Mouse (Mus musculus): ENCODE results near the gene Kcnf1. TPM values are rescaled to one million over a fixed set of nuclear protein-coding genes. Genes with fewer than 3 reads are reported as not detected.
"Not testable (repeated sequence)": the region's sequence is repeated elsewhere in the genome, so short reads cannot be mapped to it uniquely, and the experiment has no call there.

The Kcnf1 gene
- polyA plus RNA-seq, 1 experiment from 2014 or later = 3.0 TPM

GRCm38 (mm10) chr12:17152840-17153239 lies 23.8 kb downstream of the Kcnf1 start:
- no peak for ATAC-seq (ENCODE audit: low FRiP score)
- 71% methylated on average over 7 of the region's 7 CpGs for WGBS
- H3K27me3 ChIP-seq = no peaks in the 10 kb centered on the region
- H3K36me3 ChIP-seq = no peaks in the 10 kb centered on the region
- no peak overlapping the region for H3K4me2 ChIP-seq
- no peak overlapping the region for H3K27ac ChIP-seq
- peaks cover 9% of the 10 kb centered on the region; the same call in 1 of the 2 replicates for H3K4me1 ChIP-seq (replicated peaks)
- no peak overlapping the region for H3K4me3 ChIP-seq
- H3K9me3 ChIP-seq = no peaks in the 10 kb centered on the region
- H3K9ac ChIP-seq = no peak overlapping the region

GRCm38 (mm10) chr12:17148920-17149319 lies 27.8 kb downstream of the Kcnf1 start:
- H3K27ac ChIP-seq = no peak overlapping the region
- 61% methylated on average over 10 of the region's 10 CpGs for WGBS
- no peak overlapping the region for H3K4me2 ChIP-seq
- peaks cover 9% of the 10 kb centered on the region; the same call in 1 of the 2 replicates for H3K4me1 ChIP-seq (replicated peaks)
- no peak overlapping the region for H3K9ac ChIP-seq
- H3K9me3 ChIP-seq = no peaks in the 10 kb centered on the region
- no peak for ATAC-seq (ENCODE audit: low FRiP score)
- no peaks in the 10 kb centered on the region for H3K27me3 ChIP-seq
- H3K36me3 ChIP-seq = no peaks in the 10 kb centered on the region
- H3K4me3 ChIP-seq = no peak overlapping the region

- Histone ChIP-seq H3K27ac (no peak overlapping the region), H3K27me3 (no peaks in the 10 kb centered on the region), H3K9me3 (no peaks in the 10 kb centered on the region), H3K4me3 (no peak overlapping the region), H3K4me2 (no peak overlapping the region), H3K9ac (no peak overlapping the region), H3K4me1 (replicated peaks) (0 out of 2 replicates have a peak, but pooled peaks cover 4% of the 10 kb centered on the region), H3K36me3 (no peaks in the 10 kb centered on the region)
- no peak for ATAC-seq (ENCODE audit: low FRiP score)
- WGBS = 52% methylated on average over 2 of the region's 2 CpGs
Observed at GRCm38 (mm10) chr12:17141791-17142190, 34.9 kb downstream of the Kcnf1 start.

- Histone ChIP-seq H3K36me3 (no peaks in the 10 kb centered on the region), H3K27ac (no peak overlapping the region), H3K4me3 (no peak overlapping the region), H3K4me1 (replicated peaks) (0 out of 2 replicates have a peak, but pooled peaks cover 4% of the 10 kb centered on the region), H3K9ac (no peak overlapping the region), H3K9me3 (no peaks in the 10 kb centered on the region), H3K4me2 (no peak overlapping the region), H3K27me3 (no peaks in the 10 kb centered on the region)
- 89% methylated on average over 3 of the region's 3 CpGs for WGBS
- ATAC-seq (ENCODE audit: low FRiP score) = no peak
Observed at GRCm38 (mm10) chr12:17140436-17140835, 36.3 kb downstream of the Kcnf1 start.

- Histone ChIP-seq H3K4me3 (no peak overlapping the region), H3K4me1 (replicated peaks) (no peaks in the 10 kb centered on the region), H3K4me2 (no peak overlapping the region), H3K27me3 (no peaks in the 10 kb centered on the region), H3K9me3 (no peaks in the 10 kb centered on the region), H3K9ac (no peak overlapping the region), H3K36me3 (no peaks in the 10 kb centered on the region), H3K27ac (no peak overlapping the region)
- no peak for ATAC-seq (ENCODE audit: low FRiP score)
- WGBS = 86% methylated on average over 9 of the region's 9 CpGs
Observed at GRCm38 (mm10) chr12:17134546-17135096, 42.1 kb downstream of the Kcnf1 start.

- Histone ChIP-seq H3K36me3 (no peaks in the 10 kb centered on the region), H3K27me3 (no peaks in the 10 kb centered on the region), H3K4me1 (replicated peaks) (no peaks in the 10 kb centered on the region), H3K9me3 (no peaks in the 10 kb centered on the region), H3K4me3 (no peak overlapping the region), H3K27ac (no peak overlapping the region), H3K9ac (no peak overlapping the region), H3K4me2 (no peak overlapping the region)
- 62% methylated on average over 8 of the region's 8 CpGs for WGBS
- no peak for ATAC-seq (ENCODE audit: low FRiP score)
Observed at GRCm38 (mm10) chr12:17132243-17132642, 44.4 kb downstream of the Kcnf1 start.

GRCm38 (mm10) chr12:17131563-17131962 lies 45.1 kb downstream of the Kcnf1 start:
- no peak for ATAC-seq (ENCODE audit: low FRiP score)
- no peak overlapping the region for H3K9ac ChIP-seq
- WGBS = 93% methylated on average over 10 of the region's 10 CpGs

GRCm38 (mm10) chr12:17122881-17123280 lies 53.8 kb downstream of the Kcnf1 start:
- over 99% methylated on average over 11 of the region's 12 CpGs for WGBS
- not testable (repeated sequence) for ATAC-seq (ENCODE audit: low FRiP score); H3K9me3 ChIP-seq; H3K4me2 ChIP-seq; H3K4me3 ChIP-seq; H3K4me1 ChIP-seq (replicated peaks); H3K27me3 ChIP-seq; H3K9ac ChIP-seq; H3K36me3 ChIP-seq; H3K27ac ChIP-seq

More at GRCm38 (mm10) chr12:17131563-17131962, 45.1 kb downstream of the Kcnf1 start:
- Histone ChIP-seq H3K27me3 (no peaks in the 10 kb centered on the region), H3K36me3 (no peaks in the 10 kb centered on the region), H3K27ac (no peak overlapping the region), H3K4me2 (no peak overlapping the region), H3K4me3 (no peak overlapping the region), H3K9me3 (no peaks in the 10 kb centered on the region), H3K4me1 (replicated peaks) (no peaks in the 10 kb centered on the region)

Other genes starting within 250 kb of the Kcnf1 start
- gene Pqlc3, start 176.5 kb downstream of the Kcnf1 start, polyA plus RNA-seq (2015; fragmentation: Nextera tagmentation; extraction: Ambion mirVana) = 1.4 and 2.3 TPM in 2 replicates
- 3.0 and 4.8 TPM in 2 replicates for gene 2410004P03Rik, start 165.2 kb downstream of the Kcnf1 start, polyA plus RNA-seq (2015; fragmentation: Nextera tagmentation; extraction: Ambion mirVana)
- 310 and 326 TPM in 2 replicates for gene Pdia6, start 89.7 kb upstream of the Kcnf1 start, polyA plus RNA-seq (2015; fragmentation: Nextera tagmentation; extraction: Ambion mirVana)
- gene Atp6v1c2, start 152.5 kb upstream of the Kcnf1 start, polyA plus RNA-seq (2015; fragmentation: Nextera tagmentation; extraction: Ambion mirVana) = 0.26 and 0.50 TPM in 2 replicates
- 20.8 and 22.1 TPM in 2 replicates for gene Nol10, start 171.6 kb upstream of the Kcnf1 start, polyA plus RNA-seq (2015; fragmentation: Nextera tagmentation; extraction: Ambion mirVana)